Mouse (Mus musculus) forebrain, embryonic 11.5 days (tissue): ENCODE results near the gene Inafm2. TPM values are rescaled to one million over a fixed set of nuclear protein-coding genes. Genes with fewer than 3 reads are reported as not detected.

Experiments used
- ATAC-seq: fragments of 200-750 bp; cut with Nextera tagmentation; replicated peaks from 2 replicates; pipeline ENCODE4 v1.8.0; 2017; ENCODE audit warnings: moderate TSS enrichment; ENCODE audit not compliant: low FRiP score
- DNase-seq: peaks from one replicate; pipeline ENCODE4 v3.0.0-alpha.2; 2017; ENCODE audit warnings: low spot score
- H3K27ac ChIP-seq: fragments of 300-500 bp; sonication (generic); 2 replicates; pipeline ENCODE4 v1.5.1; 2014; ENCODE audit warnings: low read depth, low read length
- H3K27me3 ChIP-seq: fragments of 300-500 bp; sonication (generic); 2 replicates; pipeline ENCODE4 v1.6.1; 2014; ENCODE audit warnings: mild to moderate bottlenecking, low read length, mixed read lengths; ENCODE audit not compliant: control insufficient read depth, insufficient read depth
- H3K36me3 ChIP-seq: fragments of 300-500 bp; sonication (generic); 2 replicates; pipeline ENCODE4 v1.6.1; 2014; ENCODE audit warnings: mild to moderate bottlenecking, low read length, moderate library complexity, mixed read lengths; ENCODE audit not compliant: control insufficient read depth, insufficient read depth
- H3K4me1 ChIP-seq: fragments of 300-500 bp; sonication (generic); replicated peaks from 2 replicates; pipeline ENCODE4 v1.6.1; 2014; ENCODE audit warnings: low read length, mixed read lengths; ENCODE audit not compliant: control insufficient read depth, insufficient read depth
- H3K4me2 ChIP-seq: fragments of 300-500 bp; sonication (generic); 2 replicates; pipeline ENCODE4 v1.6.1; 2014; ENCODE audit warnings: low read depth, mild to moderate bottlenecking, low read length, moderate library complexity, mixed read lengths; ENCODE audit not compliant: severe bottlenecking
- H3K4me3 ChIP-seq: fragments of 300-500 bp; sonication (generic); 2 replicates; pipeline ENCODE4 v1.5.1; 2014; ENCODE audit warnings: low read depth, low read length
- H3K9ac ChIP-seq: fragments of 300-500 bp; sonication (generic); 2 replicates; pipeline ENCODE4 v1.6.1; 2014; ENCODE audit warnings: low read length
- H3K9me3 ChIP-seq: fragments of 300-500 bp; sonication (generic); 2 replicates; pipeline ENCODE4 v1.6.1; 2016; ENCODE audit warnings: low read length, mixed read lengths; ENCODE audit not compliant: control insufficient read depth
- WGBS: fragments of 180-500 bp; shearing (Covaris S2); extraction: QIAGEN DNeasy Blood & Tissue Kit; methylation state at CpG from one replicate; pipeline ENCODE4 v1.1.7; 2014; 5-methylcytosine and 5-hydroxymethylcytosine counted together
- polyA plus RNA-seq: library from polyadenylated mRNA; unstranded; fragments of >200 nt; fragmentation: Nextera tagmentation; extraction: Ambion mirVana; gene quantifications from 2 replicates; pipeline ENCODE4 v1.2.1, GENCODE M21; 2014

Gene Inafm2
- polyA plus RNA-seq, 1 experiment from 2014 or later, result 30.4 TPM

- Histone ChIP-seq H3K36me3 (no peaks in the 10 kb centered on the region), H3K4me1 (no peaks in the 10 kb centered on the region), H3K4me3 (no peak overlapping the region), H3K27ac (no peak overlapping the region), H3K27me3 (no peaks in the 10 kb centered on the region; the same call in 1 of the 2 replicates), H3K9me3 (no peaks in the 10 kb centered on the region), H3K9ac (no peak overlapping the region), H3K4me2 (no peak overlapping the region)
- no peak for DNase-seq
- no peak for ATAC-seq
- WGBS, result 11% methylated on average over 3 of the region's 3 CpGs
Measured at GRCm38 (mm10) chr2:118730622-118730915, 15.0 kb upstream of the Inafm2 start.

- Histone ChIP-seq H3K4me1 (no peaks in the 10 kb centered on the region), H3K4me2 (no peak overlapping the region), H3K9me3 (no peaks in the 10 kb centered on the region), H3K9ac (no peak overlapping the region), H3K36me3 (no peaks in the 10 kb centered on the region), H3K27me3 (no peaks in the 10 kb centered on the region; the same call in 1 of the 2 replicates), H3K27ac (no peak overlapping the region), H3K4me3 (no peak overlapping the region)
- 90% methylated on average over 5 of the region's 5 CpGs for WGBS
- no peak for DNase-seq
- no peak for ATAC-seq
Measured at GRCm38 (mm10) chr2:118731981-118732380, 13.6 kb upstream of the Inafm2 start.

GRCm38 (mm10) chr2:118733341-118733740 is 12.2 kb upstream of the Inafm2 start:
- WGBS, result 60% methylated on average over 5 of the region's 5 CpGs
- Histone ChIP-seq H3K4me1 (no peaks in the 10 kb centered on the region), H3K9me3 (no peaks in the 10 kb centered on the region), H3K27ac (no peak overlapping the region), H3K4me2 (no peak overlapping the region), H3K9ac (no peak overlapping the region), H3K4me3 (no peak overlapping the region), H3K36me3 (no peaks in the 10 kb centered on the region), H3K27me3 (no peaks in the 10 kb centered on the region)
- no peak for DNase-seq
- ATAC-seq, result no peak

- no peak for ATAC-seq
- WGBS, result 75% methylated on average over 3 of the region's 3 CpGs
Measured at GRCm38 (mm10) chr2:118740341-118740740, 5.2 kb upstream of the Inafm2 start.

GRCm38 (mm10) chr2:118741183-118741582 is 4.4 kb upstream of the Inafm2 start:
- Histone ChIP-seq H3K27ac (no peak overlapping the region), H3K27me3 (peaks cover 12% of the 10 kb centered on the region), H3K4me3 (no peak overlapping the region), H3K36me3 (no peaks in the 10 kb centered on the region), H3K4me2 (no peak overlapping the region), H3K9ac (no peak overlapping the region), H3K9me3 (no peaks in the 10 kb centered on the region), H3K4me1 (peaks cover 7% of the 10 kb centered on the region; the same call in 1 of the 2 replicates)
- ATAC-seq (no peak), DNase-seq (no peak)
- WGBS, result 75% methylated on average over 9 of the region's 9 CpGs

More at GRCm38 (mm10) chr2:118740341-118740740, 5.2 kb upstream of the Inafm2 start:
- Histone ChIP-seq H3K36me3 (no peaks in the 10 kb centered on the region), H3K4me2 (no peak overlapping the region), H3K27me3 (peaks cover 12% of the 10 kb centered on the region), H3K9ac (no peak overlapping the region), H3K27ac (no peak overlapping the region), H3K4me3 (no peak overlapping the region), H3K4me1 (peaks cover 7% of the 10 kb centered on the region; the same call in 1 of the 2 replicates), H3K9me3 (no peaks in the 10 kb centered on the region)
- no peak for DNase-seq

GRCm38 (mm10) chr2:118743261-118743943 is 2.2 kb upstream of the Inafm2 start:
- Histone ChIP-seq H3K27me3 (peaks cover 14% of the 10 kb centered on the region), H3K36me3 (no peaks in the 10 kb centered on the region), H3K9ac (no peak overlapping the region), H3K27ac (no peak overlapping the region), H3K4me2 (no peak overlapping the region; the same call in 1 of the 2 replicates), H3K9me3 (no peaks in the 10 kb centered on the region), H3K4me3 (no peak overlapping the region), H3K4me1 (peaks cover 15% of the 10 kb centered on the region)
- WGBS, result 34% methylated on average over 8 of the region's 8 CpGs
- DNase-seq (no peak), ATAC-seq (no peak)

GRCm38 (mm10) chr2:118744621-118745020 is 937 bp upstream of the Inafm2 start:
- no peaks in the 10 kb centered on the region for H3K36me3 ChIP-seq
- no peak overlapping the region for H3K27ac ChIP-seq
- H3K4me1 ChIP-seq, result peaks cover 24% of the 10 kb centered on the region
- no peak overlapping the region; the same call in 1 of the 2 replicates for H3K4me2 ChIP-seq
- DNase-seq (no peak), ATAC-seq (no peak)
- H3K9me3 ChIP-seq, result no peaks in the 10 kb centered on the region
- peaks cover 14% of the 10 kb centered on the region for H3K27me3 ChIP-seq
- peak overlapping the region; percentile 91; the same call in 1 of the 2 replicates for H3K4me3 ChIP-seq
- WGBS, result 9% methylated on average over 7 of the region's 7 CpGs
- H3K9ac ChIP-seq, result no peak overlapping the region

- Histone ChIP-seq H3K27me3 (peaks cover 14% of the 10 kb centered on the region), H3K27ac (no peak overlapping the region), H3K9me3 (no peaks in the 10 kb centered on the region), H3K9ac (peak overlapping the region; percentile 93), H3K36me3 (no peaks in the 10 kb centered on the region), H3K4me1 (peaks cover 24% of the 10 kb centered on the region), H3K4me3 (peak overlapping the region; percentile 91), H3K4me2 (peak overlapping the region; percentile 98)
- DNase-seq, result peak; percentile 74
- peak; percentile 51 for ATAC-seq
- under 1% methylated on average over 93 of the region's 113 CpGs for WGBS
Measured at GRCm38 (mm10) chr2:118745915-118746901, 650 bp downstream of the Inafm2 start.
